Mouse (Mus musculus) adrenal gland, postnatal 14 days (tissue): ENCODE measurements around the gene Zfp36. TPM values are rescaled to one million over a fixed set of nuclear protein-coding genes. Genes with fewer than 3 reads are reported as not detected.

ENCODE experiments used
- DNase-seq: peaks from one replicate; pipeline ENCODE4 v3.0.0; 2021; ENCODE audit warnings: mixed read lengths
- total RNA-seq: library from RNA; stranded (reverse); gene quantifications from 2 replicates; pipeline ENCODE4 v1.2.3, GENCODE M21; 2021

Gene Zfp36
- total RNA-seq, 1 experiment from 2014 or later, result 27.9 TPM

DNA sequence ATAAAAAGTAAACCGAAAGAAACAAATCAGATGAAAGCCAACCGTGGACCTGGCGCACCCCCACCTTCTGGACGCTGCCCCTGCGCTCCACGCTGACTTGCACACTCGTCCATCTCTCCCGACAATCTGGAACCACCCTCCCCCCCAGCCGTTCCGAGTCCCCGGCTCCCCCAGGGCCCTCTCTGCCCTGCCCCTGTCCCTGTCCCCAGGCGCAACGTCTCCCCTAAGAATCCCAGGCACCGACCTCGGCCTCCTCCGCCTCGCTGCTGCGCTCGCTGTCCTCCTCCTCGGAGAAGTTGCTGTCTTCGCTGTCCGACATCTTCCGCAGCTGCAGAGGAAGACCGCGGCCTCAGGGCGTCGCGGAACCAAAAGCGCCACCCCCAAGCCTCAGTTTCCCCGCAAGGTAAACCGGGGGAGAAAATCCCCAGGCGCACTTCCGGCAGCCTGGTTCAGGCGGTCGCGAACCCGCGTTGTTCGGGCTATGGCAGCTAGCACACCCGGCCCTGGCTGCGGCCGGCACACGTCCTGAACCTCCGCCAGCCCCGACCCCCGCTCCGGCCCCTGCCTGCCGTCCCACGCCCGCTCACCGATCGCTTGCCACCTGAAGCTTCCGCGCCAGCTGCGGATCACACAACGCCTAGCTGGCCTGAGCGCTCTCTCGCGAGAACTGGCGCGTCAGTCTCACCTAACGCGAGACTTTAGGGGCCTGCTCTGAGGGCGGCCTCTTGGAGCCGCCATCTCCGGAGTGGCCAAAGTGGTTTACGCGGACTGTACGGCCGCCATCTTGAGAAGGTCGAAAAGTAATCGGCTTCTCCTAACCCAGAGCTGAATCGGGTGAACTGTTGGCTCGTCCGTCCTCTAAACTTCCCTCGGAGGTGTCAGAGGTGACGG is 41.7 kb downstream of the Zfp36 start, which contains the start of gene Supt5:
Gene Supt5, minus strand, starts transcription at position 639 of the 891 bp plus-strand sequence.
- DNase-seq, result peak; percentile 98

DNA sequence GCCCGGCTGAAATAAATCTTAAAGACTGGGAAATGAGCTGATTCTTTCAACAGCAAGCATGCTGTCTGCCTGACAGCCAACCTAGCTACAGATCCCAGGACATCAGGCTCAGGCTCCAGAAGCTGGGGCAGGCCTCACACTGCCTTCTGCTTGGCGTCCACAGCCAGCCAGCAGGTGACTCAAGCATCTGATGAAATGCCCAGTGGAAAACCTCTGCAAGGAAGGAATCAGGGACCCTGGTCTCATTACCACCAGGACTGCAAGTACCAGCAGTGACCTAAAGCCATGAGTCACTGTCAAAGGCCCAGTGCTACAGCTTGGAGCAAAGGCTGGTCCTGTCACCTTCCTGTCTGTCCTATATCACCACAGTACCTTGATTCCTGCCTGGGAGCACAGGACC is 44.6 kb downstream of the Zfp36 start:
- peak; percentile 52 for DNase-seq

DNA sequence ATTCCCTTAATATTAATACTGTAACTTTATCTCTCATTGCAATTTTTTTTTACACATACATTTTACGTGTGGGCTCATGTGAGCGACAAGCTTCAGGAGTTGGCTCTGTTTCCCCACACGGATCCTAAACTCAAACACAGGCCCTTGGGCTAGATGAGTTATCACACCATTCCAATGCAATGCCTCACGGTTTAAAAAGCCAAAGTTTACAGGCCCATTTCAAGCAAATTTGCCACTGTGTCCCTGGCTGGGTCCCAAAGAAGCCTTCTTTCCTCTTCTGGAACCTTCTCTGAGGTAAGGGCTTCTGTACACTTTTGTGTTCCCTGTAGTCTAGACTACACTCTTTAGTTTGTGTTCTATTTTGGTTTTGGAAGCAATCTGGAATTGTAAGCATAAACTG is 45.5 kb downstream of the Zfp36 start:
- no peak for DNase-seq

DNA sequence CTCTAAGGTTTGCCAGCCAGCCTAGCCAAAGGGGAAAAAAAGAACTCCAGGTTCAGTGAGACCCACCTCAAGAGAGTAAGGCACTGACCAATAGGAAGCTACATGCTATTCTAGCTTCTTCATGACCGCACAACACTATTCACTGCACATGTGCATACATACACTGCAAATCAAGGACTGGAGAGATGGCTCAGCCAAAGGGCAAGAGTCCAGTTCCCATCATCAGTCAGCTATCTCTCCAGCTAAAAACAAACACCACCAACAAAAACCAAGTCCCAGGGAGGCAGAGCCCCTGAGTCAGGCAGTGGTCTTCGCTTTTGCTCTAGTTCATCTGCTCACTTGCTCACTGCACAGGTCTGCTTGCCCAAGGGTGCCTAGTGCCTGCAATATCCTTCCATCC is 51.8 kb downstream of the Zfp36 start:
- DNase-seq, result no peak

Other genes with a start within 250 kb of the Zfp36 start
- 111 and 122 TPM in 2 replicates for gene Fbl, start 210.5 kb downstream of the Zfp36 start, total RNA-seq
- gene Dyrk1b, start 200.8 kb downstream of the Zfp36 start, total RNA-seq, result 34.7 and 35.0 TPM in 2 replicates
- gene Eid2, start 112.4 kb downstream of the Zfp36 start, total RNA-seq, result 27.4 and 29.8 TPM in 2 replicates
- gene Eid2b, start 102.5 kb downstream of the Zfp36 start, total RNA-seq, result 14.2 and 14.3 TPM in 2 replicates
- gene Selenov, start 89.1 kb downstream of the Zfp36 start, total RNA-seq, result not detected in 2 replicates
- gene Dll3, start 78.0 kb downstream of the Zfp36 start, total RNA-seq, result 0.41 and 0.56 TPM in 2 replicates
- gene Timm50, start 68.2 kb downstream of the Zfp36 start, total RNA-seq, result 94.7 and 100 TPM in 2 replicates
- 122 and 127 TPM in 2 replicates for gene Supt5, start 41.5 kb downstream of the Zfp36 start, total RNA-seq
- 937 and 1,132 TPM in 2 replicates for gene Rps16, start 29.6 kb downstream of the Zfp36 start, total RNA-seq
- gene Plekhg2, start 7.7 kb downstream of the Zfp36 start, total RNA-seq, result 27.9 and 32.6 TPM in 2 replicates
- 29.6 and 30.5 TPM in 2 replicates for gene Med29, start 12.5 kb upstream of the Zfp36 start, total RNA-seq
- 77.0 and 87.6 TPM in 2 replicates for gene Paf1, start 12.7 kb upstream of the Zfp36 start, total RNA-seq
- gene Gmfg, start 57.2 kb upstream of the Zfp36 start, total RNA-seq, result 14.7 and 24.7 TPM in 2 replicates
- gene Lrfn1, start 71.7 kb upstream of the Zfp36 start, total RNA-seq, result 11.5 and 12.8 TPM in 2 replicates
- gene Ifnl2, start 130.2 kb upstream of the Zfp36 start, total RNA-seq, result not detected in 2 replicates
- not detected in 2 replicates for gene Ifnl3, start 142.6 kb upstream of the Zfp36 start, total RNA-seq
- gene Sycn, start 160.6 kb upstream of the Zfp36 start, total RNA-seq, result not detected in 2 replicates
- 0.41 TPM in 1 of 2 replicates, not detected in the other for gene Nccrp1, start 167.0 kb upstream of the Zfp36 start, total RNA-seq
- 52.3 and 56.3 TPM in 2 replicates for gene Samd4b, start 217.9 kb upstream of the Zfp36 start, total RNA-seq
- gene Pak4, start 217.9 kb upstream of the Zfp36 start, total RNA-seq, result 22.0 and 25.6 TPM in 2 replicates